Mouse (Mus musculus) embryo, embryonic 9.5 days (tissue): ENCODE results near the gene Ripor2.
A peak's percentile ranks its signal among the peaks of the same experiment; 100 is the strongest.

ENCODE experiments used
- DNase-seq: peaks from one replicate; pipeline ENCODE4 v3.0.0-alpha.2; 2017; ENCODE audit errors: extremely low spot score

Gene Ripor2

DNA sequence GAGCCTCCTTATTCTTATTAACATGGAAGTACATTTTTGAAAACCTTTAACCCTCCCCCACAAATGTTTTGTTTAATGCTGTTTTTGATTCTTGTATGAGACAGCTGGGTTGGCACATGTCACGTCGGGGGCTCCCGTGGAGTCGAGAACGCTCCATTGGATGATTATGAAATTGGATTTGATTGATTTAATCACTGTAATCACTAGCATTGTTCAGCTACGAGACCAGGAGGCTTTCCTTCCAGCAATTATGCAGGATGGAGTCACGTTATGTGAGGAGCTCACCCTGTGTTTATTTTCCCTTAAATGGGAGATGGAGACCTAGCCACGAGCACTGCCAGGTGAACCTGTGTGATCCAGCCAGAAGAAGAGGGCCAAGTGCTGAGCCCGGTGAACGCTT, at the start of gene Ripor2:
Gene Ripor2, plus strand, starts transcription at position 357 of the 400 bp plus-strand sequence.
- no peak for DNase-seq

DNA sequence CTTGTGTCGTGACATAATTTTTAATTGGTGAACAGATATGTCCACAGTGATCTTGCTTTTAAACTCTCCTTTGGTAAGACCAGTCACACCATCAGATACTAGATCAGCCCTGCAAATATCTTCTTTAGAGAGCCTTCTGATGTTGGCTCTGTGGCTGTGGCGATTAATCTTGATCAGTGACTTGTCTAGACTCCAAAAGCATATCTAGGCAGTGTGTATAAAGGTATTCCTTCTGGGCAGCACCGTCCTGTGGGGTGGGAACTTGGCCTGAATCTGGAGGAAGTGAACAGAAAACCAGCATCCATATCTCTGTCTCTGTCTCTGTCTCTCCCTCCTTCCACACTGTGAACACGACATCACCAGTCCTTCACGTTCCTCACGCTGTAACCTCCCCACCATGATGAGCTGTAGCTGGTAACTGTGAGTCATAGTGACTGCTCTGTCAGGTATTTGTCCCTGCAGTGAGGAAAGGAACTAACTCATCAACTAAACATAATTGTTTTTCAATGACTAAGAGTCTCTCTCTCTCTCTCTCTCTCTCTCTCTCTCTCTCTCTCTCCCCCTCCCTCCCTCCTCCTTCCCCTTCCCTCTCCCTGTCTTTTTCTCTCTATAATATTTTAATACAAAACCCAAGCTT, 45.3 kb upstream of the Ripor2 start:
- DNase-seq, result no peak

DNA sequence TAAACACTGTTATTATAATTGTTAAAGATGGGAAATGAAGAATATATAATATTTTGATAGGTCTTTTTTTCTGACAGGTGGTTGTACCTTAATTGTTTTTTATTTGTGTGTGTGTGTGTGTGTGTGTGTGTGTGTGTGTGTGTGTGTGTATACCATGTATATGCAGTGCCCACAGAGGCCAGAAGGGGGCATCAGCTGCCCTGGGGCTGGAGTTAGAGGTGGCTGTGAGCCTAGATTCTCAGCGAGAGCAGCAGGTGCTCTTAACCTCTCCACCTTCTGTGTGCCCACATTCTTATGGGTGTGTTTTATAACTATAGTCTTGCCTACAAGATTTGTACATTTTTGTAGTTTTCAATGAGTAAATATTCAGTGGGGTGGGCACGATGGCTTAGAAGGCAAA, 44.0 kb upstream of the Ripor2 start:
- no peak for DNase-seq

DNA sequence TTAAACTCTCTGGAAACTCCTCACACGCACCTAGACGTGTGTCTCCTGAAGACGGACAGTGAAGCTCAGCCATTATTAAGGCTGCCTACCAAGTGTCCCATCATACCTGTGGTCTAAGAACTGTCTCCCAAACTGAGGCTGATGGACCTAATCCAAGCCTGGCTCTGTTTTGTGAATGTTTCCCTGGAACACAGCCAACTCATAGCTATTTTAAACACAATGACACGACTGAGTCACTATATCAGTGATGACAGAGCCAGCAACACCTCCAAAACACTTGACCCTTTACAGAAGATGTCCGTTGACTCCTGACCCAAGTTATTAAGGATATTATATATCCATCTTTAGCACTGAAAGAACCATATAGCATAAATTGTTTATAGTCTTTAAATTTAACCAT, 43.0 kb upstream of the Ripor2 start:
- no peak for DNase-seq

DNA sequence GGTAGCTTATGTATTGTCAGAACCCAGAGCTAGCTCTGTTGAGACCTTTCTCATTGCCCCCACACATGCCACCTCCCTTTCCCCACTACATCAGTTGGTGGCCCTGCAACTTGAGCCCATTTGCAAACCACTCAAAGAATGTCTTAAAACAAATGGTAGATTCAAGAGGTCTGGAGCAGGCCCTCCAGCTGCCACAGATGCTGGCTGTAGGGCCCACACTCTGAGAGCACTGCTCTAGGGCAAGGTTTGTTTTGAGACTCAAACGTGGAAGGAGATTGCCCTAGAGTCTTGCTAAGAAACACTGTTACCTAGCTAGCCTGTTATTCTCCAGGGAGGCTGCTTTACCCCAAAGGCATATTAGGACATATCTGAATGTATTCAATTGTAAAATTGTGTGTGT, 36.3 kb upstream of the Ripor2 start:
- DNase-seq, result no peak

DNA sequence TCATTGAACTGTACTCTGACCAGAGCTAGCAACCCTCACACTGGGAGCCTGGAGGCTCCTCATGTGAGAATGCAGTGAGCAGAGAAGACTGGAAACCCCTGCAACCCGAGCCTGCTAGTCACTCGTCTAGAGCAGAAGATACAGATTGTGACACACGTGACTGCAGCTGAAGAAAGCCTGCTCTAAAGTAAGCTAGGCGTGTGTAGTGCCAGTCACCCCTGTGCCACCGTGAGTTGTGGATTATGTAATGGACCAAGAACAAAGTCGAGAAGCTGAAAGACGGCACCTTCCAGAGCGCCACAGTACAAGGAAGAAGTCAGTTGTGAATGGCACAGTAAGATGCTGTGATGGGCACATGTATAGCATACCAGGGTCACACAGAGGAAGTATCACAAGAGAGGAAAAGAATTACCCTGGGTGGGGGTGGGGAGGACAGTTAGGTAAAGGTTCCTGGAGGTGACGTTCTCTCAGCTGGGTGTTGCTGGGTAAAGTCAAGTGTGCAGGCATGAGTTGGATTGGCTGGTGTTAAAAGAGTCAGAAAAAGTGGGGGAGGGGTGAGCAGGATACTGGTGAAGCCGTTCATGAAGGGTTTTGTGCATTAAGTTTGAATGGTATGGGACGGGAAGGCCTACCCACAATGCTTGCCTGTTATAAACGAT, 35.1 kb upstream of the Ripor2 start:
- DNase-seq, result no peak

DNA sequence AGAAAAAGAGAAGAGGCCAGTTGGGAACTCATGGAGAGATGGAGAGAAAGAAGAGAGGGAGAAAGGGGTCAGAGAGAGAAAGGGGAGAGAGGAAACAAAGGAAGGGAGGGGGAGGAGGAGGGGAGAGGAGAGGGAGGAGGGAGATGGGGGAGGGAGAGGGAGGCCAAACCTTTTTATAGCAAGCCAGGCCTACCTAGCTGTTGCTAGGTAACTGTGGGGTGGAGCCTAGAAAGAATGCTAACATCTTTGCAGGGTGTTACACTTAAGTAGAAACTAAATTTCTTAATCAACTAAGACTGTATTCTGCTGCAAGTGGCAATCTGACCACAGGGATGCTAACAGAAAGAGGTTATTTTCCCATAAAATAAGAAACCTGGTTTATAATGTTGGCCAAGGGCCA, 33.1 kb upstream of the Ripor2 start:
- no peak for DNase-seq

DNA sequence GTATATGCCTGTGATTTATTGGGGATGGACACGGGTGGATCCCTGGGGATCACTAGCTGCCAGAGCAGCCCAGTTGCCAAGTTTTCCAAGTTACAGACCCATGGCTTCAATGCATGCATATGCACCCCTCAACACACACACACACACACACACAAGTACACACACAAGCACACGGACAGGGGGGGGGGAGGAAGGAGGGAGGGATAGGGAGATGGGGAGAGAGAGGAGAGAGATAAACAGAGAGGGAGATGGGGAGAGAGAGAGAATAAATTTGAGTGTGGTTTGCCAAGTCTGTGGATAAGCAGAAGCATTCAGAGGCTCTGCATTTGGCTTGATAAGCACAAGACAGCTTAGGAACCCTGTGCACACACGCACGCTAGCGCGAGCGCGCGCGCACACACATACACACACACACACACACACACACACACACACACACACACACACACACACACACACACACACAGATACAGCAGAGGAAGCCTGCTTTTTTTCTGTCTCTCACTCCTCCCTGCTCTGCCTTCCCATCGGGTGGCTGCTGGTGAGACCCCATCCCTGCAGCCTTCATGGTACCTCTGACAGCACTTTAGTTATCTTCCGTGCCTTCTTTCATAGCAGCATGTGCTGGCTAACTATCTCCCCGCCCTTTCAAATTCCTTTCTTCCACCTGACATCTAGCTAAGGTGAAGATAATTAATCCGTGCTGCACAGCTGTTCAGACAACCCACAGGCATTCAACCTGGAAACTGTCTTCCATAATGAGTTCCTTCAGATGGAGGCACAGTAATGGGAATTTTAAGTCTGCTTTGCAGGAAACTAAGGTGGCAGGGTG, 30.7 kb upstream of the Ripor2 start:
- no peak for DNase-seq

DNA sequence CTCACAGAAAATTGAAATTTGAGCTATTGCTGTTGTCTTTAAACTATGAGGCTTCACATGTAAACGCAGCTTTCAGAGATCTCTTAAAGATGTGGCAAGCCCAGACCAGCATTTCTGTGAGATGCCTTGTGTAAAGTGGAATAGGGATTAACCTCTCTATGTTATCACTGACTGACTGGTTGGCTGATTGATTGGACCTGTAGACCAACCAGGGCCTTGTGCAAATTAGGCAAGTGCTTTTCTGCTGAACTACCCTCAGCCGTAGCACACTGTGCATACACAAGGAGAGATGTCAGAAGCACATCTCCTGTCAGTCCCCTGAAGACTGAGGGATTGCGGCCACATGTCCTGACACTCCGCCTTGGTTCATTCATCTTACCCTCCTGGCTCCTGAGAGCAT, 29.9 kb upstream of the Ripor2 start:
- DNase-seq, result no peak

DNA sequence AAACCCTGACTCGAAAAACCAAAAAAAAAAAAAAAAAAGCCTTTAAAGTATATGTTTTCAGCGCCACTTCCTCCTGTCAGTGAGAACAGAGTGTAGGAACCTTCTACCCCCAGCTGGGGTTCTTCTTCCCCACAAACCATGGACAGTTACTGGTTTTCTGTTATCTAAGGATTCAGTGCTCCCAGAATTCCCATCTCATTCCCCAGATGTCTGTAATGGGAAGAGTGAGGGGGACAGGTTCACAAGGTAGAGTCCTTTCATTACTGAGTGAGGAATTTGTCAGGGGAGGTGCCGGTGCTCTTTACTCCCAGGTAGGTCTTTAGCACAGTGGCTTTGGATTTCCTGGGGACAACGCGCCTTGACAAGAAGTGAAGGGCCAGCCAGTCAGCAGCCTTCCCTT, 20.6 kb upstream of the Ripor2 start:
- DNase-seq, result no peak

DNA sequence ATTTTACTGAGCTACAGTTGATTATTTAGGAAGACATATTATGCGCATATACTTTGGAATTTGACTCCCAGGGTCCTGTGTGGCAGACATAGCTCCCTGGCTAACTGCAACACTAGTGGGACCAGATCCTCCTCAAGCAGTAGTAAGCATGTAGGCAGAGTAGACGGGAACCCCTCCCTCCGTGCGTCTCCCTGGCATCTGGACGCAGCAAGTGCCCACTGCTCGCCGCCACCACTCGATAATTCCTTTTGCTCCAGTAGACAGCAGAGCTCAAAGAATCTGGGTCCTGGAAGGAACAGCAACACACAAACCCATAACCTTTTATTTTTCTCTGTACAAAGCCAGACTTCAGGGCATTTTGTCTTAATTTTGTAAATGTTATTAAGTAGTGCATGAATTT, 17.3 kb upstream of the Ripor2 start:
- DNase-seq, result no peak

DNA sequence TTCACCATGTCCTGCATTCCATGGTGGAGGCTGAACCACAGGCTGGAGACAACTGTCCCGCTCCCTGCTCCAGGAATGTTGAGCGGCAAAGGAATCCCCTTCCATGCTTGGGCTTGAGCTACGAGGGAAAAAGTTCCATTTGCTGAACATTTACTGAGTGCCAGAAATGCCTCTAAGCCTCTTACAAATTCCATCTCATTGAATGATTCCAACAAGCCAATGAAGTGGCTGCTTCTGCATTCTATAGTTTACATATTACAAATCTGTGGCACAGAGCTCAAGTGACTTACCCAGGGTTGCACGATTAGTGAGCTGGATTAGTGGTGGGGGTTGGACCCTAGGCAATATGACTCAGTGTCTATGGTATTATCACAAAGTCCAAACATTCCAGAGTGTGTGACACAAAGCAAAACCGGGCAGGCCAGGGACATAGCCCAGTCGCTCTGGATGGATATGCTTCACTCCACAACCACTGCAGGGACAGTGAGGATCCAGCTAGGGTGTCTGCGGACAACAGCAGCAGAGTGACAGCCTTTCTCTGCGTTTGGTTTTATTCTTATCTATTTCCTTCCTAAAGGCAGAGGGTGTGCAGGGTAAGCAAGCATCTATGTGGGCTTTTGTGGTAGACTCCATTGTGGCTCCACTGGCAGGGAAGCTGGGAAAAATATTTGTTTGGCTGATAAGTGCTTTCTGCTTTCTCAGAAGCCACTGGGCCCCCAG, 16.6 kb upstream of the Ripor2 start:
- DNase-seq, result peak; percentile 36

DNA sequence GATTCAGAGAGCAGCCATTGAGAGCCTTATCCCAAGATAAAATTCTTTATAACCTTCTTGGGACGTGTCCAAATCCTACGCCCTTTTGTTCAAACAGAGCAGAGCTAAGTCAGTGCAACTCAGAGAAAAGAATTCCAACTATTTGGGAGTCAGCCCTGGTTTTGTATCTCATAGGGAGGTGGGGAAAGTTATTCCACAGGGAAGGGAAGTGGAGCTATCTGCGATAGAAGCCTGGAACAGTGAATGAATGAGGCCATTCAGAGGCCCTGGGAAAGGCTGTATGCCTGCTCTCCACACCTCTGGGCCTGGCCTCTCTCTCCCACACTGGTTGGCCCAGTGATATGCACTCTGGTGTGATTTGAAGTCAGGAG, 16.1 kb upstream of the Ripor2 start:
- peak; percentile 28 for DNase-seq

DNA sequence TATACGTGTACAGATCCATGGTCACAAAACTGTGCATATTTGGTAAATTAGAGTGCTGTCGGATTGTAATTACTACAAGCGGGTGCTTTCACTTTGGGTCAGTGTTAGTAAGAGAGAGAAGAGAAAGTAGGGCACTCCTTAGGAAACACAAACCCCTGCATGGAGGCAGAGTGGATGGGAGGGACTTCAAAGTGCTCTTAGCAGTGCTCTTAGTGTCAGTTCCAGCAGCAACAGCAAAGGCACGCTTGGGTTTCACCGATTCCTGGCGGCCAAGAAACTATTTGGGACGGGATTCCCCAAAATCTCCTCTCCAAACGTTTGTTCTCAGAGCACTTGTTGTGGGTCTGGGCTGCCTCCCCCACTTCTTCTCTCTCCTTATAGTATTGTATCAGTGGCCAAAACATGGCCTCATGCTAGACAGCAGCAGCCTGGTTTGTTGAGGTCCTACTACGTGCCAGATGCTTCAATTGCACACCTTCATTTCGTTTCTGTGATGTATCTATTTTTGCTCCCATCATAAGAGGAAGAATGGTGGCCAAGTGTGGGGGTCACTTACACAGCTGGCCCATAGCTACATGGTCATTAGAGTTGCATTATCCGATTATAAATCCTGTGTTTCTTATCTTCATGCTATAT, 14.7 kb upstream of the Ripor2 start:
- DNase-seq, result no peak

DNA sequence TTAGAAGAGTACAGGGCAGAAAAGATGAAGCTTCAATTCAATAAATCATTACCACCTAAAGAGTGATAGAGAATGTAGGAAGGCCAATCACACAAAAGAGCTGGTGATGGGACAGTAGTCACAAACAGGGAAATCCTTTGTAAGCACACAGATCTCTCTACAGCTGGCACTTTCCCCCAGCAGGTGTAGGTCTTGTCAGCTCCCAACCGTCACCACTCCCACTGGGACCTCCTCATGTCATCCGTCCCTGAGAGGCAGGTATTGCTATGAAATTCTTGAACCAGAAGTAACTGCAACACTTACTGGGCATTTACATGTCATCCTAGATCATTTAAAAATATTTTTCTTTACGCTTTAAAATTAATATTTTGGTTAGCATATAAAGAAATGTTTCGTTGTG, 12.9 kb upstream of the Ripor2 start:
- no peak for DNase-seq

DNA sequence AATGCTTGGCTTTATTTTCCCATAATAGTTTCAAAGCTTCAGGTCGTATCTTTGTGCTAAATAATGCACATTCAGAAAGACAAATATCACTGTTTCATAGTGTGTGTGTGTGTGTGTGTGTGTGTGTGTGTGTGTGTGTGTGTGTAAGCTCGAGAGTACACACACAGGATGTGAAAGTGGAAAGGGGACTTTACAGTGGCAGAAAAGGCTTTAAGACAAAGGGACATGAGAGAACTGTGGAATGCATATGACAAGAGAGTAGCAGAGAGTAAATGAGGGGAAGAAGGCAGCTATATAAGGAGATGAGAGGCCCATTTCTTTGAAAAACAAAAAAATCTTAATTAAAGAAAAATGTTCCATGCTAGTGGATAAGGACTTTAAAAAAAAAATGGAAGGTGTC, 11.3 kb upstream of the Ripor2 start:
- no peak for DNase-seq

DNA sequence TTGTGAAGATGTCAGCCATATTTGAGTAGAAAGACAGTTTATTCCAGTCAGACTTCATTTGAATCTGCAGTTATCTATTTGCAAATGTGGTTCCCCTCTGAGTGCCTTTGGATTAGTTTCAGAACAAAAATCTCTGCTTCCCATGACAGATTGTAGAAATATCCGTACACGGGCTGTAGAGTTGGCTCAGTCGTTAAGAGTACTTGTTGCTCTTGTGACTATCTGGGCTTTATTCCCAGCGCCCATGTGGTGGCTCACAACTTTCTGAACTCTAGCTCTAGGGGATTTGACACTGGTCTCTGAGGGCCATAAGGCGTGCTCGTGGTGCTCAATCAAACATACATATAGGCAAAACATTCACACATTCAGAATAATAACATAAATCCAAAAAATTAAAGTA, 10.1 kb upstream of the Ripor2 start:
- no peak for DNase-seq

DNA sequence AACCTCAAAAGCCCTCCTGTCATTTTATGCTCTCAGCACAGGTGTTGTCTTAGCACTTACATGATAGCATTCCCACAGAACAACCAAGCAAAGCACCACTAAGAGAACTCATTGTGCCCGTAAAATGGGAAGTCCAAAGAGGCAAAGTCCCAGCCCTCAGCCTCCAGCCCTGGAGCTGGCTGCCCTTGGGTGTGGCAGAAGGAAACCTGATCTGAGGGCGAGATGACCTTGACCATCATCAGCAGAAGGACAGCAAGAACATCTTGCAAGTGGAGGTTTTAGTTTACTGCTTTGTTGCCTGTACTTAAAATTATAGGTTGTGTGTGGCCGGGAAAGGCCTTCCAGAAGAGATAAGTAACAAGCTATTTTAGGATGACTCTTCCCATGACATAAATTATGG, 6.9 kb upstream of the Ripor2 start:
- no peak for DNase-seq

DNA sequence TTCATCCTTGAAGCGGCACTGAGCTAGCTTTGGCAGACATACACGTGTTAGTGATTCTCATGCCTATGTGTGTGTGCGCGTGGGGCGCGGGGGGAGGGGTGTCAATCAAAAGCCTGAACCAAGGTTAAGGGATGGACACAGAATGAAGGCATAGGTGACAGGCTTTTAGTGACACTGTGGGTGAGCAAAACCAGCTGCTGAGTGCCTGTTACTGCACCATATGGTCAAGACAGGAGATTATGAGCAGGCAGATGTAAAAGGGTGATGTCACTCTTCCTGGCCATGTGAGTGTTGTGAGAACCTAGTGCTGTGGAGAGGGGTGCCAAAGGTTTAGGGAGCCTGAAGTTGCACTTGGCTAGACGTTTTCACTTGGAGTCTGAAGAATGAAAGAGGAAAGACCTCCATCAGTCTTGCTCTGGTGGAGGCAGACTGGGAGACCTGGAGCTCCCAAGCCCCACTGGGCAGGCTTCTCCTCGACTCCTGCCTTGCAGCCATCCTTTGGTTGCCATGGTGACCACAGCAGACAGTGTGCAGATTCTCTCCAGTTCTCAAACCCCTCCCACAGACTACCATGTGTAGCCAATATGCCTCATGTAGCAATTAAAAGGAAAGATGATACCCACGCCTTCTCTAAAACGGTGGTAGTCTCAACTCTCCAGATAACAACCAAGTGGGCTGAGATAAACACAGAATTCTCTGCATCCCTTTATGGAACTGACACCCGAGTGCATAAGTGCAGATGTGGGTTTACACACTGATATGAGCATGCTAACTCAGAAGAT, 5.5 kb upstream of the Ripor2 start:
- DNase-seq, result peak; percentile 65

DNA sequence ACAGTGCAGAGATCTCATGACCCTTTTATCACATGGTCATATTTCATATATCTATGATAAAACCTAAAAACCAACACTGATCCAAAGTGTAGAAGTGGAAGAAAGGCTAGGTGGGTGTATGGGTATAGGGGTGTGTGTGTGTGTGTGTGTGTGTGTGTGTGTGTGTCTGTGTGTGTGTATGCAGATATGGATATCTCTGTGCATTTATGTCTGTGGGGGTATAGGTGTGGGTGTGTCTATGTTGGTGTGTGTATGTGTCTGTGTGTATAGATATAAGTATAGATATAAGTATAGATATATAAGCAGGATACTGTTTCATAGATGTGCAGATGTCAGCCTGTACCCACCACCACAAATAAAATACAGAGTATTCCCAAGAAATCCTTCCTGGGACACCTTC, 3.7 kb upstream of the Ripor2 start:
- DNase-seq, result no peak

DNA sequence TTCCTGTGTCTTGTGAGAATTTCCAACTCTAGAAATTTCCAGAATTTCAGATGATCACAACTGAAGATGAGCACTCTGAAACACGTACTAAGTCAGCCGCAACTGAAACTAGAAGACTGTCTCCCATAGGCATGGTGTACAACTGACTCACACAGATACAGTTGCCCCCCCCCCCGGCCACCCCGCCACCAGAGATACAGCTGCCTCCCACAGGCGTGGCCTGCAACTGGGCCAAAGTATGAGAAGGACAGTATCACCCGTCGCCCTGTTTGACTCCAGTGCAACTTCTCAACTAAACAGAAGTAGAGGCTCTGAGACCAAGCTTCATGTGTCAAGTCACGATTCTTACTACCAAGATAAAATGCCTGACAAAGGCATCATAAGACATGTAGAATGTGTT, 1.2 kb upstream of the Ripor2 start:
- no peak for DNase-seq
